Mouse (Mus musculus) frontal cortex, adult (tissue): ENCODE results near the gene Rnf181.

Experiments used
- ATAC-seq: cut with Nextera tagmentation; 2 replicates; pipeline ENCODE4 v1.9.2; 2017; ENCODE audit warnings: mild to moderate bottlenecking, moderate library complexity, mixed read lengths; ENCODE audit not compliant: low TSS enrichment

Gene Rnf181

DNA sequence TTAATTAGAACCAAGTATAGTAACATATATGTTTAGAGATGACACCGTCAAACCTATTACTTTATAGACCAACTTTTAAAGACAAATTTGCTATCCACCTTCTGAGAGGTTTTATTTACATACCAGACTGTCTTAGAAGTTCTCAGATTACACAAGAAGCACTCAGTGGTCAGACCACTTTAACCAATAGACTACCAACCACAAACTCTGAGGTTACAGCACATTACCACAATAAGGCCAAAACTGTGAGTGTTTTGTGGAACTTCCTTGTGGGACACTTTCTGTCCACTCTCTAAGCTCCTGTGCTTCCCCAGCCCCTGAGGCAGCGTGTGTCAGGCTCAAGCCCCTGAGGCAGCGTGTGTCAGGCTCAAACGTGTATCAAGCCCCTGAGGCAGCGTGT, 37.7 kb downstream of the Rnf181 start:
- no peak for ATAC-seq

DNA sequence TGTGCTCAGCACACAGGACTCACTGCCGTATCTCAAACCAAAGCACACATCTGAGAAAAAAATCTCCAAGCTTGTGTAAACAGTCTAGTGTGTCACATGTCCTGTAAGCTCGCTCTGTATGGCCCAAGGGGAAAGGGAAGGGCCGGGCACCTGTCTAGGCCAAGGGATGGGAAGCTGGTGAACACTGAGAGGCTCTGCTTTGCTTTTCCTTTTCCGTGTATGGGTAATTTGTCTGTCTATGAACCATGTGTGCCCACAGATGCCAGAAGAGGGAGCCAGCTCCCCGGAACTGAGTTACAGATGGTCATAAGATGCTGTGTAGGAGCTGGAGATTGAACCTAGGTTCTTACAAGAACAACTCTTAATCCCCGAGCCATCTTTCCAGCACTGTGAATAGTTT, 40.5 kb downstream of the Rnf181 start:
- peak; percentile 91 for ATAC-seq

DNA sequence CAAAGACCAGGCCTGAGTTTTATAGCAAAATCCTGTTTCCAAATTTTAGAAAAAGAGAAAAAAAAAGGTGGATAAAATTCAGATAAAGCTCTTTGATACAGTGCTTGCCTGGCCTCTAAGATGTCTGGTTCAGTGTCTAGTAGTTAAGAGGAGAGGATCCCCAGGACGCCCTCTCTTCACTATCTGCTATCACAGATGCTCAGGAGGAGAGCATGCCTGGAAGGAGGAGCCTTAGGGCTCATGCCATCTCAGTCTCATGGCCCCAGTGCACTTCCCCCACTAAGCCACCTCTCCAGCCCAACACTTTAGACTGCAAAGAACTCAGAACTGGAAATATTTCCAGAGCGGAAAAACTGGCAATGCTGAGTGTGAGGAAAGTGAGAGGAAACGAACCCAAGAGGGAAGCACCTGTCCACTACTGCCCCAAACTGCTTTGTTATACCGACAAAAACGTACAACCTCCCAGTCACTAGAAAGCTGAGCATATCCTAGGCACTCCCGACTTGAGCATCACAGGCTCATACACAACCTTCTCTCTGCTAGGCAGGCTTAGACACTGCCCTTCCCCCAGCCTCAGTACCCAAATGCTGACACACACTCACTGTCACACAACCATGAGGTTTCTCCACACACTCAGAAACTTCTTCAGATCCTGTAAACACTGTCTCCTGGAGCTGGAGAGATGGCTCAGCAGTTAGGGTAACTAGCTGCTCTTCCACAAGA, 42.8 kb downstream of the Rnf181 start:
- no peak for ATAC-seq

DNA sequence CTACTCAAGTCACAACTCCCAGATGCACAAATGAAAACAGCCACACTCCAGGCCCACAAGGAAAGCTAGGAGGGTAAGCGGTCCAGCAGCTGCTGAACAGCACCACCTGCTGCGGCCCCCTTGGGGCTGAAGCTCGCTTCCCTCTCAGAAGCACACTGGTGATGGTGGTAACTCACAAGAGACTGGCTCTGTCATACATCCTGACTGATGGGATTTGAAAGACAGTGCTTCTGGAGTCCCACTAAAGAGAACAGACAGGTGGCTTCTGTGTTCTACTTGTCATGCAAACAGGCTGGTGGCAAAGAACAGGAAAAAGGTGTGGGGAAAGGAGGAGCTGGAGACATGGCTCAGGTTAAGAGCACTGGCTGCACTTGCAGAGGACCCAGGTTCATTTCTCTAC, 43.8 kb downstream of the Rnf181 start:
- ATAC-seq, result no peak

DNA sequence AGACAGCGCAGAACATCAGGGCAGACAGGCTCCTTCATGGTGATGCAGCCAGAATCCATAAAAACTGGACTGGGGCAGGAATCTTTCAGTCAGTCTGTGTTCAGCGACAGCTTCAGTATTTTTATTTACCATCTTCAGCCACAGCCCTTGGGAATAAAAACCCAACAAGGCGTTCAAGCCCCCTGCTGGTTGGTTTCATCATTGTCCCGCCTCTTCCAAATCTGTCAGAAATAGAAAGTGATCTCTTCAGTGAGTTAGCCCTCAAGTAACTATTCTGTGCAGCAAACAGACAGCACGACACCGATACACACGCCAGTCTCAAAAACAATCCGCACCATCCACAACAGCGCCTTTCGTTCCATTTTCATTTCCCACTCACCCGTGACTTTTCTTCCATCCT, 47.7 kb downstream of the Rnf181 start:
- ATAC-seq, result peak; percentile 79

DNA sequence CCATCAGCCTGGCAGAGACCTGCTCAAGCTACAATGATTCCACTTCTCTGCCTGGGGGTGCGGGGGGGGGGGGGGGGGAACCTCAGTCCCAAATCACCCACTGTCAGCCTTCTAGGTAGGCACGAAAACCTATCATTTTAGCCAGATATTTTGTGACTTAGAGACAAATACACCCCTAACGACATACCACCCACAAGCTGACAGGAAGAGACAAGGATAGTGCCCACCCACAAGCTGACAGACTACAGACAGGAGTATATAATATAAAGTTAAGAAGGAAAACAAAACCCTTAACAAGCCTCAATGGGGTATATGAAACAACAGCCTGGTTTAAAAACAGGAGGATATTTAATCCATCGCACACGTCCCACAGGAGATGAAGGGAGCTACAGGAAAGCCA, 48.3 kb downstream of the Rnf181 start:
- peak; percentile 33; the same call in 1 of the 2 replicates for ATAC-seq

DNA sequence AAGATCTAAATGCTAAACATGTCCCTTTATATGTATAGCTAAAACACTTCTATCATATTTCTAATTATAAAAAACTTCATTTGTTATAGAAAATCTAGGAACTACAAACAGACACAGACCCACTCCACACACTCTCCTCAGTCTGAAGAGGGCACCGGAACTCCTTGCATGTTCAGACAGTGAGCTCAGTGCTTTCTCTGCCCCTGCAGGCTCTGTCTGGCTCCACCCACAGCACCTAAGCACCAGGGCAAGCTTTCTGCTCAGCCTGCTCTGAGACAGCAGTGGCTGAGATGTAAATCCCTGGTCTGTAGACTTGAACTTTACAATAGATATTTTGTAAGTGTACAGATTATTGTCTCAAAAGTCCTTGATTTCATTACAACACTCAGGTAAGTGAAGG, 50.7 kb downstream of the Rnf181 start:
- no peak for ATAC-seq

DNA sequence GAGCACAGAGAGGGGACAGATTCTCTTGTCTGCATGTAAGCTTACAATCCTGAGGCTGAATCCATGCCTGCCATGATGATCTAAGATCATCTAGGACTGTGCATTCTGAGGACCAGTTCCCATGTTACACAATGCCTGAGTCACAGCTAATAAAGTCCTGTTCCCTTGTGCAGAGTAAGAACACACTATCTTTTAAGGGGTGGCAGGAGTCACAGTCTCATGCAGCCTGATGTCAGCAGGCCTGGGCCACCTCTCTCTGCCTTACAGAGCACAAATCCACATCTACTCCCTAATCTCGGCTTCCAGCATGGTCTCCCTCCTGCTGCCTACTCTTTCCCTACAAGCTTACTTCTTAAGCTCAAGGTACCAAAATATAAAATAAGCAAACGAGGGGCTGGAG, 51.4 kb downstream of the Rnf181 start:
- no peak for ATAC-seq

DNA sequence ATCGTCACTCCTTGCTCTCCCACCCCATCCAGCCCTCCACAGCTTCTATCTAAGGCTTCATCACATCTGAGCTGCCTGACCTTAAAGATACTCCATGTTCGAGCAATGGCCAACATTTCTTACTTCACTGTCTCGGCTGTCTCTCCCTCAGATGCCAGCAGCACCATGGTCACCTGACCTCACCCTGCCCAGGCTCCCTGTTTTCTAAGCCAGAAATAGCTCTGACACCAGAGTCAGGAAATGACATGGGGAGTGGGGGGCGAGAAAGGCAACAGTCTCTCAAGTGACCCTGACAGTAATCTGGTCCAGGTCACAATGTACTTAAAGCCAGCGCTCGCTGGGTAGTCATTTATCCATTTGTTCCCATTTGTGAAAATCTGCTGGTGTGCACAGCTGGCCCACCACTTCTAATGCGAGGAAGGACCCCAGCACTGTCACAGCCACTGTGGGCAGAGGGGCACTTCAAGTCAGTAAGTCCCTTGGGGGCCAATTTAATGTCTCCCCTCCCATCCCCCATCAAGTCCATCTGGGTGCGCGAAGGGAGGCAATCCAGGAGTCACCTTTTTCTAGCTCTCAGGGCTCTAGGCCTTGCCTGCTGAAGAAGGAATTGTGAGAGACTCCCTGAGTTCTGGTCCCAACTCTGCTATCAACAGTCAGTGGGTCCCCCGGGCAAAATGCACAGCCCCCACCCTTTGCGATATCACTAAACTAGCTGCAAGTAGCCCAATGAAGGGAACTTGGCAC, 53.5 kb downstream of the Rnf181 start:
- no peak for ATAC-seq

DNA sequence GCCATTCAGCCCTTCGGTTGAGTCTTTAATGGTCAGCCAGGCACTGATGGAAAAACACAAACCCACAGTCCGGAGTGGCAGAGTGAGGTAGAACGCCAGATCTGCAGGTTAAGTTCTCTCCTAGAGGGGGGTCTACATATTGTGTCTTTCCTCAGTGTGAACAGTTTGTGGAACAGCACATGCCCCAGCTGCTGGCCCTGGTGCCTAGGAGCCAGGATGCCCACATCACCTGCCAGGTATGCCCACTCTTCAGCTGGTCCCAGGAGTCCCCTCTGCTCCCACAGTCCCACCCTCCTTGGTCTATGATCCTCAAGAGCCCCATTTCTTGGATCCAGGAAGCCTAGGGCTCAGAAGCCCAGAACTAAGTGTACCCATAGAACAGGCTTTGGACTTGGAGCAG, 54.6 kb downstream of the Rnf181 start:
- no peak for ATAC-seq
